Mouse (Mus musculus) mature B cell (primary cell): ENCODE data around the gene Bak1.

Source experiments
- in situ Hi-C: fragments of 300-500 bp; cut with MboI; formaldehyde crosslinking; loops from 2 replicates; pipeline ENCODE4 v1.14.3; 2019

Gene Bak1

DNA sequence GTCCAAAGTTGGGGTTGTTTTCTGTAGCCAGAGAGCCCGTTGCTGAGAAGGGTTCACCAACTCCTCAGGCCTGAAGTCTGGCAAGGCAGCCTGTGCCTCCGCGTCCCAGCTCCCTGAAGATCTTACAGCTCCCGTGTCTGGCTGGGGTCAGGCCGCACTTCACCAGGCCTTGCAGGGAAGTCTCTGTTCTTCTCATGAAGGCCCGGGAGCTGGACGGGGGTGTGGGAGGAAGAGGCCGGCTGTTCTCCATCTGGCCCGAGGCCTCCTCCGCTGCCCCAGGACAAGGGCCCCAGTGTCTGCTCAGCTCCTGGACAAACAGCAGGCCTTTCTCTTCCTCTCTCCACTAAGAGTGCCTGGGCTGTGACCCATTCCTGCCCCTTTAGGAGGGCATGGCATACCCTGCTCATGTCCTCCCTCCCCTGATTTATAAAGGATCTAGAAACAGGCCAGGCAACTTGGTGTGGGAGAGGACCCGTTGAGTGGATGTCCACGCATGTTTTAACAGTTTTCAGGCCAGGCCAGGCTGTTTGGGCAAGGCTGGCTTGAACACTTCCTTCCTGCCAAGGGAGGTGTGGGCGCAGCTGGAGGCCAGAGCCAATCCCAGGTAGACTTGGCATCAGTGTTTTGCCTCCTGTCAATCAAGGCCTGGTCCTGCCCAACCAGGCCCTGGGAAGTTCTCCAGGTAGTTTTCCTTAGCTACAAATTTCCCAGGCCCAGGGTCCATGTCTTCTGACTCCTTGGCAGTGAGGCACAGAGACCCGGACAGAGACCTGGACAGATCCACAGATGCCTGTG is 19.8 kb upstream of the Bak1 start:
- in situ Hi-C loops: no loop called here

DNA sequence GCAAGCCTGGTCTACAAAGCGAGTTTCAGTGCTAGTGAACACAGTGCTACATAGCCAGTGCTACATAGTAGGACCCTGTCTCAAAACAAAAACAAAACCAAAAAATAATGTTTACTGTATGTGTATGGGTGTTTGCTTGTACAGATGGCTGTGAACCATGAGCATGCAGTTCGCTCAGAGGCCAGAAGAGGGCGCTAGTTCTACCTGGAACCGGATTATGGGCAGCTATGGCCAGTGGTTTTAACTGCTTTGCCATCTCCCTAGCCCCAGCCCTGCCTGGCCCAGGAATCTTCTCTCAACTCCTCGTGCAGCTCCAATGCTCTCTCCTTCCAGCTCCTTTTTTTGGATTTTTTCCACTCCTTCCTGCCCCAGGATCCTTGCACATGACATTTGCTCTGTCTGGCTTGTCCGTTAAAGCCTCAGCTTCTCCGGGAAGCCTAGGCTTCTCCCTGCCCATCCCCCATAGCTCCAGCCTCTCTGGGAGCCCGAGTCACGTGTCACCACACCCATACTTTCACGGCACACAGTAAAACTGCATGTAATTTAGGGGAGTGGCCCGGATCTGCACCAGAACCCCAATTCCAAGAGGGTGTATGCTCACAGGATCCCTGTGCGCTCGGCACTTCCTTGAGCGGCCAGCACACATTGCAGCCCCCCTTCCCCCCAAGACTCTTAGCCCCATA is 19.1 kb upstream of the Bak1 start:
- in situ Hi-C loops: no loop called here

DNA sequence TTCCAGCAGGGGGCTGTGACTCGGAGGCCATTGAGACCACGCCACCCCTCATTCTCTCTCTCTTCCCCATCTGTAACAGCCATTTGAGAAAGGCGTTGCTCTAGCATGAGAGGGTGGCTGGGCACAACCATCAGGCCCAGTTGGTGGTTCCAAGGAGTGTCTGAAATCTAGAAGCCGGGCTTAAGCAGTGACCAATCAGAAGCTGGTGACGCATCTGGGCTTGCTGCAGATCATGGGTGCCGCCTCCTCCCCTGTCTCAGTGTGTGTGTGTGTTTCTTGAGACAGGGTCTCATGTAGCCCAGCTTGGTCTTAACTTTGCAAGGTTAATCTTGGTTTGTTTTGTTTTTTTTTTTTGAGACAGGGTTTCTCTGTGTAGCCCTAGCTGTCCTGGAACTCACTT is 16.4 kb upstream of the Bak1 start:
- in situ Hi-C loops: no loop called here

- in situ Hi-C loops: no loop called here
Measured at GRCm38 (mm10) chr17:27042840-27043239, 14.0 kb upstream of the Bak1 start.

GRCm38 (mm10) chr17:27041787-27042055 is 12.9 kb upstream of the Bak1 start:
- in situ Hi-C loops: no loop called here

GRCm38 (mm10) chr17:27041046-27041786 is 12.4 kb upstream of the Bak1 start:
- in situ Hi-C loops: no loop called here

DNA sequence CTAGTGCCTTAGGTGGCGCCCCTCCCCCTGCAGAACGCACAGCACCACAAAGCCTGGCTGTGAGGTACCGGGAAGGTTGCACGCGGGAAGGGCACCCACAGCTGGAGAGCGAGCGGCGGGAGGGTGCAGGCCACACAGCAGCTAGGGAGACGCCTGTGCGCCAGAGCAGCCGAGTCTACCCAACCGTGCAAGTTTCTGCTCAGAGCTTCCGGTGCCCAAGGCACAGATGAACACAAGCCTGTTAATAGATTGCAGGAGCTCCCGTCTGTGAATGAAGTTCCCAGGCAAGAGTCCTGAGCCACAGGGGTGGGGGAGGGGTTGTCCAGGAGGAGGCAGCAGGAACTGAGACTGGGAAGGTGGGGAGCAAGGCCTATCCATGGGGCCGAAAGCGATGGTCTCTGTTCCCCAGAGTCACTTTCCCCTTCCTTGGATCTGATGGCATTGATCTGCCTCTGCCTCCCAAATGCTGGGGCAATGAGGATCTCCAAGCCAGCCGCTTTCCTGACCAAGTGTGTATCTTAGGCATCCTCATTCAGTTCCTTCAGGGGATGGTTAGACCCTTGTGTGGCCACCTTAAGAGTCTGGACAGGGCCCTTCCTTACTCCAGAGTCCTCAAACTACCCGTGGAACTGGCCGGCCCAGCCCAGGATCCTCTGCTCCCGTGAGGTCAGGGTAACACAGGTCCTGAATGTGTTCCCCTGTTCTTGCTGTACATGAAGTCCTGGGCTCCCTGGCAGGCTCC is 11.7 kb upstream of the Bak1 start:
- in situ Hi-C loops: no loop called here

DNA sequence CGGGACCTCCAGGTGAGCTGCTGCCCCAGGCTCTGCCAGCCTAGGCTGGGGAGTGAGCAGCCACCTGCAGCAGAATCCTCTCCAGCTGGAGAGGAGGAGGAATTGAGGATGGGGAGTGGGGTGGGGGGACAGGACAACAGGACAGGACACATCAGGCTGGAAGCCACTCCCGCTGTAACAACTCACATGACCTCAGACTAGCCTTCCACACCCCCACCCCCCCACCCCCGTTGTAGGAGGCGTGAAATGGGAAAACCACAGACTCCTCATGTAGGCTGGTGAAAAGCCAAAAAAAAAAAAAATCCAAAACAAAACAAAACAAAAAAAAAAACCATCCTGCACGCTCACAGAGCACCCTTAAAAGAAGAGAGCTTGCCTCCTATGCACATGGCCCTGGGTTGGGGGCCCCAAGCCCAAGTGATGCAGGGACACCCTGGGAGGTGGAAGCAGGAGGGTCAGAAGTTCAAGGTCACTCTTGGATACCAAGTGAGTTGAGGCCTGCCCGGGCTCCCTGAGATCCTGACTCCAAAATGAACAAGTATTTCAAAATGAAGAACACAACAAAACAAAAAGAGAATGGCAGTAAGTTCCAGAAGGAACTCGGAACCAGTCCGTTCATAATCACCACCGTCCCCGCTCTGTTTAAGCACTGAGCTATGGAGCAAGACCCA is 10.8 kb upstream of the Bak1 start:
- in situ Hi-C loops: loop anchor here (10.0 kb wide), 1 partner anchor 45 kb away; no protein-coding TSS in a partner anchor

DNA sequence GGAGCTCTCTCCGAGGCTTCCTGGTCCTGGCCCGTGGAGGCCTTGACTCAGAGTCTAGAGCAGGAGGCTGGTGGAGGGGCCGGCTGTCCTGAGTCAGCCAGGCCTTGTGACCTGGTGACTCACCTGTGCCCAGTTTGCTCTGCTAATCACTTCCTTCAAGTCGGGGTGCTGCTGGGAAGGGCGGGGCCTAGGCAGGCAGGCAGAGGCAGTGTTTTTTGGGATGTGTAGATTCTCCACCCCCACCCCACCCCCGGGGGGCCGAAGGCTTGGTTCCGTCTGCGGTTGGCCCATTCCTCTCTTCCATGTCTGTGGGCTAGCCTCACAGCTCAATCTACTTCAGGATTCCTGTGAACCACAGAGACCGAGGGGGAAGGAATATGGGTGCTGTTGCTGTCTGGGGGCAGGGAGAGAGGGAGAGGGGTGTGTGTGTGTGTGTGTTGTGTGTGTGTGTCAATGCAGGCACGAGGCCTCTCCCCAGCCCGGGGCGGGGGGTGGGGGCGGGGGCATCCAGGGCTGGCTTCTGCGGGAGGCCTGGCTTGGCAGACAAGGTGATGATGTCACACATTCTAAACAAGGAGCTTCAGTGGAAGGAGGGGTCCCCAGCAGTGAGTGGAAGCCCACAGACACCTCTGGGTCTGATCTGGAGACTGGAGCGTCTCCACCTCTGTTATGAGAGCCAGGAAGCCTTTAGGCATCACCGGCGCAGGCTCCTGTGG is 9.7 kb upstream of the Bak1 start:
- in situ Hi-C loops: loop anchor here (10.0 kb wide), 1 partner anchor 46 kb away; no protein-coding TSS in a partner anchor

DNA sequence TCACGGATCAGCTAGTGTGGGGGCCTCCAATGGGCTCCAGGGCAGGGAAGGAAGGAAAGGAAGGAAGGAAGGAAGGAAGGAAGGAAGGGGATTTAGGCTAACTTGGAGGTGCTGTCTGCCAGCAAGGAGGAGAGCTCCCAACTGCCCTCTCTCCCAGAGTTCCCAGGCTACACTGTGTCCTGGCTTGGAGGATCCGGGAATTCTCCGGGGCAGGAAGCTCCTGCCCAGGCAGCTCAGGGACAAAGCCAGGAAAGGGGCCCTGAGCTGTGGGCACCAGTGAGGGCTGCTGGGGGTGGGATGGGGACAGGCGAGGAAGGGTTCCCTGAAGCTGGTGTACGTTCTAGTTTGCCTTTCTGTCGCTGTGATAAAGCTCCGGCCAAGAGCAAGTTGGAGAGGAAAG is 7.7 kb upstream of the Bak1 start:
- in situ Hi-C loops: loop anchor here (10.0 kb wide), 1 partner anchor 48 kb away; no protein-coding TSS in a partner anchor

GRCm38 (mm10) chr17:27032869-27033268 is 4.1 kb upstream of the Bak1 start:
- in situ Hi-C loops: loop anchor here (10.0 kb wide), 1 partner anchor 52 kb away; no protein-coding TSS in a partner anchor

- in situ Hi-C loops: loop anchor here (10.0 kb wide), 1 partner anchor 52 kb away; no protein-coding TSS in a partner anchor
Measured at GRCm38 (mm10) chr17:27032328-27032727, 3.5 kb upstream of the Bak1 start.

GRCm38 (mm10) chr17:27030896-27031295 is 2.1 kb upstream of the Bak1 start:
- in situ Hi-C loops: loop anchor here (10.0 kb wide), 1 partner anchor 54 kb away; no protein-coding TSS in a partner anchor

GRCm38 (mm10) chr17:27029431-27029830 is 622 bp upstream of the Bak1 start:
- in situ Hi-C loops: no loop called here

GRCm38 (mm10) chr17:27028284-27028795 is 469 bp downstream of the Bak1 start:
- in situ Hi-C loops: no loop called here

DNA sequence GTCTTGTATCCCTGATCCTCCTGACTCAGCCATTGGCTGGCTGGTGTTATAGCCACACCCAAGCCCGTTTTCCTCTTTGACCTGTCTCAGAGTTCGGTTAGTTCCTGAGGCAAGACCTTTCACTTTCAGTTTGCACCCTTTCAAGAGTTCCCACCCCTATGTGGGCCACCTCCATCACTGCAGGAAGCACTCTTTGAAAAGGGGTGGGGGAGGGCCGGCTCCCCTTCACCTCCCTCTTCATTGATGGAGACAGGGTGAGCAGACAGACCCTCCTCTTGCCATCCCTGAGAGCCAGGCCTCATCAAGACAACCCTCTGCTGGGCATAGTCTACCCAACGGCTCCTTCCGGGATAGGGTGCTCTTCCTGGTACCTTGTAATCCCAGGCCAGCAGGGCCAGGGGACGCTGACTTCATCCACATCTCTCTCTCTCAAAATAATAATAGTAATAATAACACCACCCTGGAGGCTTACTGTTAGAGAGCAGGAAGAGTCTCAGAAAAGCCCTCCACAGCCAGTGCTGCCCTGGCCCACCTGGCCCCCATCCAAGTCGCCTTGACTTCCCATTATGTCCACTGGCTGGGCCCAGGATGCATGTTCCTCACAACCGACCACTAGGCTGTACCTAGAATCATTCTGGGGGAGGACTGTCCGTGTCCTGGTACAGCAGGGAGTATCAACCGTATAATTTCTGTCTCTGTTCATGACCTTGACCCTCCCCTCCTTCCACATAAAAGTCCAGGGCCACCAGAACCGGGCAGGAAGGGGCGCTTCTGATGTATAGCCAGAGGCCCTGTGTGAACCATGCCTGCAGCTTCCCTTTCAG is 1.1 kb downstream of the Bak1 start:
- in situ Hi-C loops: no loop called here

DNA sequence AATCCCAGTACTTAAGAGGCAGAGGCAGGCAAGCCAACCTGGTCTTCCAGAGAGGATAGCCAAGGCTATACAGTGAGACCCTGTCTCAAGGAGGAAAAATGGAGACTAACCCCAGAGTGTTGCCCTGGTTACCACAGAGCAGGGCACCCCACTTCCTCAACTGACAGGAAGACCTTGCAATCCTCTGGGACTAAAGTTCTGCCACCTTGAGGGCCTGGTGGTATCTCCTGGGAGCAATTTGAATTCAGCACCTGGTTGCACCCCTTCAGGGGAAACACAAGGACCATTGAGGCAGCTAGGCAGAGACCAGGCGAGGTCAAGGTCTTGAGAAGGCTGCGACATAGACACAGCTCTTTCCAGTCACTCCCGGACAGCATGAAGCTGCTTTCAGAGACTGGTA is 2.9 kb downstream of the Bak1 start:
- in situ Hi-C loops: no loop called here

DNA sequence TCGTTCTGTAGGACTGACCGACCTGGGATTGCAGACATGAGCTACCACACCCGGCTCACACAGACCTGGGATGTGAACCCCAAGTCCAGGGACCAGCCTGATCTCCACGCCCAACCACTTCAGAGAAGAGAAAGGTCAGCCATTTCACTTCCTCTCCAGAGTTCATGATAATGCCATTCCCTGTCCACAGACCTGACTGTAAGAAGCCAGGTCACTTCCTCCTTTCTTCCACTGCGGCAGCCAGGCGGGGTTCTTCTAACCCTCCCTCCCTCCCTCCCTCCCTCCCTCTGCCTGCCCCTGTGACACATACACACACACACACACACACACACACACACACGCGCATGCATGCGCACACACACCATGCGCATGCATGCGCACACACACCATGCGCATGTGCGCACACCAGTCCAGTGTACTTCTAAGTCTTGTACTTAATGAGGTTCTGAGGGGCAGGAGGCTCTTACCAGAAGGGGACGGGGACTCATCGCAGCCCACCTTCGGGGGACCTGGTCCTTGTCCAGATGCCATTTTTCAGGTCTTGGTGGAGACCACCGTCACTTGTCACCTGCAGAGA is 3.4 kb downstream of the Bak1 start:
- in situ Hi-C loops: no loop called here

DNA sequence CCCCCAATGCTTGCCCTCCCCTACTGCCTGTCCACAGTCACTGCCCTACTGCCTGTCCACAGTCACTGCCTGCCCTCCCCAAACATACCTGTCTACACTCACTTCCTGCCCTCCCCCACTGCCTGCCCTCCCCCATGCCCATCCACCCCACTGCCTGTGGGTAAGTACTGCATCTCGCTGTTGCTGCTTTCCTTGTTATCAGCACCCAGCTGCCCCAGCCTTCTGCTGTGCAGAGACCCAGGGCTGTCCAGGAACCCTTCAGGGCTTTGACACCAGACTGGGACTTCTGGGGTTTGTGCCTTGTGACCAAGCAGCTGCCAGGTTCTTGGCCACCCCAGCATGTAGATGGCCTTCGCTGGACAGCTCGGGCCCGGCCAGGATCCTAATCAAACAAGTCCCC is 5.5 kb downstream of the Bak1 start:
- in situ Hi-C loops: no loop called here
